ENCODE assay signal across 8 mouse cellular contexts in genomic region chr1:136260635-136261238, GRCm38 (mm10). TPM values are rescaled to one million over a fixed set of nuclear protein-coding genes. Genes with fewer than 3 reads are reported as not detected.
DNase-seq lines count a peak whose midpoint lies in the region; ATAC-seq lines count a peak whose summit lies in the region.

Gpr25 (minus strand) TSS chr1:136260873.

- 0 out of 2 replicates have a peak, but pooled peaks have one; percentile 23 for ATAC-seq in heart, embryonic 11.5 days (replicated peaks; ENCODE audit: insufficient number of reproducible peaks, low FRiP score, low TSS enrichment)
- 0 out of 2 replicates have a peak, but pooled peaks have one; percentile 7 for ATAC-seq in liver, embryonic 12.5 days

- H3K4me1 ChIP-seq in heart, embryonic 11.5 days (ENCODE audit: control insufficient read depth, insufficient read depth, low read length), result peaks cover 11% of the 10 kb centered on the region
- 0 out of 2 replicates have a peak, but pooled peaks cover 9% of the 10 kb centered on the region for H3K4me1 ChIP-seq in liver, embryonic 12.5 days

- no peak within 1 kb of the TSS for H3K27ac ChIP-seq in heart, embryonic 11.5 days (ENCODE audit: low read depth, low read length)
- H3K27ac ChIP-seq in liver, embryonic 12.5 days, result no peak within 1 kb of the TSS

- peaks cover 65% of the 10 kb centered on the region for H3K27me3 ChIP-seq in heart, embryonic 11.5 days (ENCODE audit: control insufficient read depth, insufficient read depth, low read length)
- H3K27me3 ChIP-seq in liver, embryonic 12.5 days (replicated peaks), result peaks cover 89% of the 10 kb centered on the region

- peak within 1 kb of the TSS; percentile 58 for H3K4me3 ChIP-seq in heart, embryonic 11.5 days (ENCODE audit: low read depth, low read length)
- H3K4me3 ChIP-seq in liver, embryonic 12.5 days, result peak within 1 kb of the TSS; percentile 49

- peak within 1 kb of the TSS; percentile 50 for H3K9ac ChIP-seq in heart, embryonic 11.5 days (ENCODE audit: low read depth, low read length)
- no peak within 1 kb of the TSS for H3K9ac ChIP-seq in liver, embryonic 12.5 days

- no peak for DNase-seq in heart, postnatal 4 days
- peak; percentile 26 for DNase-seq in thymus, postnatal 14 days
- DNase-seq in thymus, postnatal 25 days, result no peak
- DNase-seq in right cerebral cortex, adult 18-20 months, result no peak
- DNase-seq in spleen, postnatal 4 days (ENCODE audit: low spot score in 2 of 2), result no peak
- DNase-seq in urinary bladder, adult 2 months (ENCODE audit: low spot score), result no peak

- no peaks in the 10 kb centered on the region for H3K36me3 ChIP-seq in heart, embryonic 11.5 days (ENCODE audit: control insufficient read depth, insufficient read depth, low read length)
- H3K36me3 ChIP-seq in liver, embryonic 12.5 days, result no peaks in the 10 kb centered on the region

- no peaks in the 10 kb centered on the region for H3K9me3 ChIP-seq in heart, embryonic 11.5 days (replicated peaks; ENCODE audit: control insufficient read depth, low read length)
- no peaks in the 10 kb centered on the region for H3K9me3 ChIP-seq in liver, embryonic 12.5 days (replicated peaks)

- H3K4me2 ChIP-seq in heart, embryonic 11.5 days, result peak within 1 kb of the TSS; percentile 95
- peak within 1 kb of the TSS; percentile 67 for H3K4me2 ChIP-seq in liver, embryonic 12.5 days

- 7% methylated on average over 24 of the region's 28 CpGs for WGBS in heart, embryonic 11.5 days (ENCODE audit: insufficient replicate concordance)
- WGBS in liver, embryonic 12.5 days (ENCODE audit: insufficient replicate concordance), result 10% methylated on average over 27 of the region's 28 CpGs

RNA-seq across cellular contexts. Expression of gene Gpr25, which starts in this region (rescaled TPM):
- polyA plus RNA-seq in heart, embryonic 11.5 days (2014; fragmentation: Nextera tagmentation; extraction: Ambion mirVana), result not detected in 2 replicates
- total RNA-seq in heart, postnatal 4 days (2021), result not detected
- polyA plus RNA-seq in liver, embryonic 12.5 days (2016; fragmentation: Nextera tagmentation; extraction: Ambion mirVana), result not detected in 2 replicates
- 0.06 and 0.10 TPM in 2 replicates for polyA plus RNA-seq in urinary bladder, adult 2 months (2012; rRNA removed)

Comparison
In these comparisons a context has a peak if more than half of its experiments do, and no peak if none do; other contexts are left out.
1. Peak in ATAC-seq, H3K4me3 ChIP-seq, H3K9ac ChIP-seq and H3K4me2 ChIP-seq in heart, embryonic 11.5 days; RNA of the gene not detected or under 1 TPM.
2. Peak in ATAC-seq, H3K4me3 ChIP-seq and H3K4me2 ChIP-seq in liver, embryonic 12.5 days; RNA of the gene not detected or under 1 TPM.